Mouse (Mus musculus) neural tube, embryonic 11.5 days (tissue): ENCODE data around the gene Caskin1. TPM values are rescaled to one million over a fixed set of nuclear protein-coding genes. Genes with fewer than 3 reads are reported as not detected.

Source experiments
- ATAC-seq: fragments of 200-750 bp; cut with Nextera tagmentation; 2 replicates; pipeline ENCODE4 v1.8.0; 2017; ENCODE audit warnings: moderate number of reproducible peaks, mild to moderate bottlenecking, moderate TSS enrichment, moderate library complexity; ENCODE audit not compliant: insufficient read depth, low FRiP score, low TSS enrichment
- DNase-seq: peaks from one replicate; pipeline ENCODE4 v3.0.0-alpha.2; 2015; ENCODE audit warnings: low spot score
- H3K27ac ChIP-seq: fragments of 300-500 bp; sonication (generic); 2 replicates; pipeline ENCODE4 v1.5.1; 2014; ENCODE audit warnings: low read depth, mild to moderate bottlenecking, low read length
- H3K27me3 ChIP-seq: fragments of 300-500 bp; sonication (generic); 2 replicates; pipeline ENCODE4 v1.6.1; 2014; ENCODE audit warnings: mild to moderate bottlenecking, low read length, mixed read lengths; ENCODE audit not compliant: control insufficient read depth, insufficient read depth
- H3K36me3 ChIP-seq: fragments of 300-500 bp; sonication (generic); 2 replicates; pipeline ENCODE4 v1.6.1; 2014; ENCODE audit warnings: mild to moderate bottlenecking, low read length, moderate library complexity, mixed read lengths; ENCODE audit not compliant: control insufficient read depth, insufficient read depth
- H3K4me1 ChIP-seq: fragments of 300-500 bp; sonication (generic); 2 replicates; pipeline ENCODE4 v1.6.1; 2014; ENCODE audit warnings: low read length, mixed read lengths; ENCODE audit not compliant: control insufficient read depth, insufficient read depth
- H3K4me2 ChIP-seq: fragments of 300-500 bp; sonication (generic); 2 replicates; pipeline ENCODE4 v1.6.1; 2014; ENCODE audit warnings: low read depth, mild to moderate bottlenecking, moderate library complexity
- H3K4me3 ChIP-seq: fragments of 300-500 bp; sonication (generic); 2 replicates; pipeline ENCODE4 v1.5.1; 2014; ENCODE audit warnings: low read depth, low read length
- H3K9ac ChIP-seq: fragments of 300-500 bp; sonication (generic); 2 replicates; pipeline ENCODE4 v1.6.1; 2014; ENCODE audit warnings: mild to moderate bottlenecking, low read length
- H3K9me3 ChIP-seq: fragments of 300-500 bp; sonication (generic); 2 replicates; pipeline ENCODE4 v1.6.1; 2016; ENCODE audit warnings: low read length; ENCODE audit not compliant: control insufficient read depth
- WGBS: fragments of 180-500 bp; shearing (Covaris S2); extraction: QIAGEN DNeasy Blood & Tissue Kit; methylation state at CpG from one replicate; pipeline ENCODE4 v1.1.7; 2014; 5-methylcytosine and 5-hydroxymethylcytosine counted together
- polyA plus RNA-seq: library from polyadenylated mRNA; unstranded; fragments of >200 nt; fragmentation: Nextera tagmentation; extraction: Ambion mirVana; gene quantifications from 2 replicates; pipeline ENCODE4 v1.2.1, GENCODE M21; 2014

Gene Caskin1
- polyA plus RNA-seq, 1 experiment from 2014 or later = 7.4 TPM

- whole genome bisulfite sequencing = 87% methylated on average over 4 of the region's 4 CpGs
- H3K36me3 ChIP-seq = peaks cover 15% of the 10 kb centered on the region
- no peaks in the 10 kb centered on the region for H3K4me1 ChIP-seq
Measured at GRCm38 (mm10) chr17:24520450-24520849, 32.0 kb downstream of the Caskin1 start.

DNA sequence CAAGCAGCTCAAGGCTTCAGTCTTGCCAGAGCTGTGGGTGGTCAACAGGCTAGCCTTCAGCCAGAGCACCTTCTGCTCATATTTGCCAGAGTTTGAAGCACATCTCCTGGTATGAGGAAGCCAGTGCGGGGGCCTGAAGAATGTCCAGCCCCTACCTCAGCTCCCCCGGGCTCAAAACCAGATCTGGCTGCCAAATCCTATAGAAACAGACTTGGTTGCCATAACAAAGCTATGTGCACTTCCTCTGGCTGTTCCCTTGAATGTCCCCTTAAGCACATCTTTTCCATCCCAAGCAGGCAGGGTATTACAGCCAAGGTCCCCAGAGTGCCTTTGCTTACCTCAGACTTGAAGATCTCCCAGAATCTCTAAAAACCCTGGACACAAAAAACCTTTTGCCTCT, 36.3 kb downstream of the Caskin1 start:
- Histone ChIP-seq H3K9ac (no peak overlapping the region), H3K4me2 (no peak overlapping the region), H3K4me1 (peaks cover 17% of the 10 kb centered on the region), H3K27ac (no peak overlapping the region), H3K36me3 (0 out of 2 replicates have a peak, but pooled peaks cover under 1% of the 10 kb centered on the region), H3K9me3 (no peaks in the 10 kb centered on the region), H3K4me3 (no peak overlapping the region), H3K27me3 (no peaks in the 10 kb centered on the region)
- DNase-seq (no peak), ATAC-seq (no peak)
- WGBS = 90% methylated on average over 2 of the region's 2 CpGs

More at GRCm38 (mm10) chr17:24520450-24520849, 32.0 kb downstream of the Caskin1 start:
- no peak overlapping the region for H3K4me3 ChIP-seq
- no peak overlapping the region for H3K9ac ChIP-seq
- no peaks in the 10 kb centered on the region for H3K27me3 ChIP-seq
- no peak overlapping the region for H3K27ac ChIP-seq
- ATAC-seq = no peak
- no peak for DNase-seq
- no peaks in the 10 kb centered on the region for H3K9me3 ChIP-seq
- H3K4me2 ChIP-seq = no peak overlapping the region

- ATAC-seq = no peak
- peak overlapping the region; percentile 84 for H3K4me3 ChIP-seq
- H3K27me3 ChIP-seq = no peaks in the 10 kb centered on the region
- no peak for DNase-seq
- under 1% methylated on average over 19 of the region's 19 CpGs for WGBS
- 0 out of 2 replicates have a peak overlapping the region, but pooled peaks have one; percentile 14 for H3K27ac ChIP-seq
- peak overlapping the region; percentile 83 for H3K9ac ChIP-seq
- no peaks in the 10 kb centered on the region for H3K9me3 ChIP-seq
- H3K36me3 ChIP-seq = peaks cover 6% of the 10 kb centered on the region; the same call in 1 of the 2 replicates
- H3K4me1 ChIP-seq = peaks cover 28% of the 10 kb centered on the region
- H3K4me2 ChIP-seq = peak overlapping the region; percentile 65
Measured at GRCm38 (mm10) chr17:24527315-24527714, 38.9 kb downstream of the Caskin1 start.

- no peaks in the 10 kb centered on the region for H3K9me3 ChIP-seq
Measured at GRCm38 (mm10) chr17:24527723-24528559, 39.5 kb downstream of the Caskin1 start, which contains the start of gene Traf7. Gene Traf7, minus strand, starts transcription at chr17:24527938.

GRCm38 (mm10) chr17:24528560-24528918, 40.1 kb downstream of the Caskin1 start:
- WGBS = under 1% methylated on average over 8 of the region's 8 CpGs
- H3K36me3 ChIP-seq = peaks cover 6% of the 10 kb centered on the region; the same call in 1 of the 2 replicates
- H3K4me2 ChIP-seq = peak overlapping the region; percentile 82
- 0 out of 2 replicates have a peak overlapping the region, but pooled peaks have one; percentile 46 for H3K27ac ChIP-seq
- no peak for ATAC-seq
- H3K9me3 ChIP-seq = no peaks in the 10 kb centered on the region
- H3K27me3 ChIP-seq = no peaks in the 10 kb centered on the region
- no peak for DNase-seq
- peaks cover 34% of the 10 kb centered on the region for H3K4me1 ChIP-seq
- peak overlapping the region; percentile 52 for H3K9ac ChIP-seq
- H3K4me3 ChIP-seq = peak overlapping the region; percentile 84

More at GRCm38 (mm10) chr17:24527723-24528559, 39.5 kb downstream of the Caskin1 start, which contains the start of gene Traf7:
- H3K36me3 ChIP-seq = peaks cover 6% of the 10 kb centered on the region; the same call in 1 of the 2 replicates
- H3K27ac ChIP-seq = 0 out of 2 replicates have a peak within 1 kb of the TSS, but pooled peaks have one; percentile 46
- H3K4me1 ChIP-seq = peaks cover 28% of the 10 kb centered on the region
- no peaks in the 10 kb centered on the region for H3K27me3 ChIP-seq
- H3K4me3 ChIP-seq = peak within 1 kb of the TSS; percentile 84
- H3K4me2 ChIP-seq = peak within 1 kb of the TSS; percentile 82
- DNase-seq = peak; percentile 92
- H3K9ac ChIP-seq = peak within 1 kb of the TSS; percentile 83
- WGBS = under 1% methylated on average over 40 of the region's 40 CpGs
- peak; percentile 96 for ATAC-seq

- peak overlapping the region; percentile 52 for H3K9ac ChIP-seq
- H3K4me3 ChIP-seq = peak overlapping the region; percentile 84
- no peak for ATAC-seq
- under 1% methylated on average over 4 of the region's 4 CpGs for WGBS
- peak overlapping the region; percentile 46; the same call in 1 of the 2 replicates for H3K27ac ChIP-seq
- peaks cover 34% of the 10 kb centered on the region for H3K4me1 ChIP-seq
- H3K36me3 ChIP-seq = peaks cover 6% of the 10 kb centered on the region; the same call in 1 of the 2 replicates
- DNase-seq = peak; percentile 88
- H3K9me3 ChIP-seq = no peaks in the 10 kb centered on the region
- no peaks in the 10 kb centered on the region for H3K27me3 ChIP-seq
- peak overlapping the region; percentile 82 for H3K4me2 ChIP-seq
Measured at GRCm38 (mm10) chr17:24529007-24529451, 40.6 kb downstream of the Caskin1 start.

DNA sequence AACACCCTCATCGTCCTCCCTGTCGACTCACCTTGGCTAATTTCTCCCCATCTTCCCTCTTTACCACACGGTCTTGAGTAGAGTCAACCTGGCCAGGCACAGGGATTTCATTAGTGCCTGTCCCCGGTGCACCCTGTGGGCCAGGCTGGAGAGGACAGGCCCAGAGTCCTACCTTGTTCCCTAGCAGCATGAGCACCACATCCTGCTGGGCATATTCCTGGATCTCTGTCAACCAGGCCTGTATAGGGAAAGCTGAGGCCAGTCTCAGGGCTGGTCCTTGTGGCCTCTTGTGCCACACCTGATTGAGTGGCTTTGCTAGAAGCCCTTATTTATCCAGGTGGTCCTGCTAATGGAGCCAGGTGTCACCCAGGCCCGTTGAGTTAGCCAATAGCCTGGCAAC, 41.5 kb downstream of the Caskin1 start:
- DNase-seq (no peak), ATAC-seq (no peak)
- Histone ChIP-seq H3K4me2 (peak overlapping the region; percentile 82), H3K36me3 (peaks cover 6% of the 10 kb centered on the region; the same call in 1 of the 2 replicates), H3K4me3 (peak overlapping the region; percentile 84), H3K4me1 (peaks cover 34% of the 10 kb centered on the region), H3K27me3 (no peaks in the 10 kb centered on the region), H3K9me3 (no peaks in the 10 kb centered on the region), H3K27ac (peak overlapping the region; percentile 24; the same call in 1 of the 2 replicates), H3K9ac (peak overlapping the region; percentile 52)
- 24% methylated on average over 5 of the region's 5 CpGs for WGBS

- 22% methylated on average over 8 of the region's 8 CpGs for WGBS
- no peaks in the 10 kb centered on the region for H3K9me3 ChIP-seq
- H3K4me2 ChIP-seq = peak overlapping the region; percentile 82
- H3K4me3 ChIP-seq = no peak overlapping the region
- peaks cover 34% of the 10 kb centered on the region for H3K4me1 ChIP-seq
- ATAC-seq (no peak), DNase-seq (no peak)
- peaks cover 6% of the 10 kb centered on the region; the same call in 1 of the 2 replicates for H3K36me3 ChIP-seq
- H3K27ac ChIP-seq = no peak overlapping the region
- H3K9ac ChIP-seq = peak overlapping the region; percentile 52
- no peaks in the 10 kb centered on the region for H3K27me3 ChIP-seq
Measured at GRCm38 (mm10) chr17:24530361-24531050, 42.1 kb downstream of the Caskin1 start.
